Mouse (Mus musculus): Measurements from ENCODE around the gene Gm6760.

The Gm6760 gene

DNA sequence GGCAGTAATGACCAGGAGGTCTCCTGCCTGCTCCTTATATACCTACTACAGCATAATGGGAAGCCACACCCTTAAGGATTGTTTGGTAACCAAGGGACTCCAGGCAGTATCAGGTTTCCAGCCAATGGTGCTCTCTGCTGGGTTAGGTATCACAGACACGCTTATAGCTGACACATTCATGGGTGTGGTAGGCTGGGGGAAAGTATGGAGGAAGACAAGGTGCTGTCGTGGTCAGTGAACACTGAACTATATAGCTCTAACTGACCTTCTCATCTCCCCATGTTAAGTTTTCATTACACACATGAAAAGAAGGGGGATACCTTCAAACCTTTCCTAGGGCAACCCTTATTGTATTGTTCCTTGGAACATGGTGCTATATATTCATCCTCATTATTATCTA, at the start of gene Gm6760:
Gene Gm6760 (minus strand): TSS at position 101 of the 400 bp plus-strand sequence.
- DNase-seq, result no peak

DNA sequence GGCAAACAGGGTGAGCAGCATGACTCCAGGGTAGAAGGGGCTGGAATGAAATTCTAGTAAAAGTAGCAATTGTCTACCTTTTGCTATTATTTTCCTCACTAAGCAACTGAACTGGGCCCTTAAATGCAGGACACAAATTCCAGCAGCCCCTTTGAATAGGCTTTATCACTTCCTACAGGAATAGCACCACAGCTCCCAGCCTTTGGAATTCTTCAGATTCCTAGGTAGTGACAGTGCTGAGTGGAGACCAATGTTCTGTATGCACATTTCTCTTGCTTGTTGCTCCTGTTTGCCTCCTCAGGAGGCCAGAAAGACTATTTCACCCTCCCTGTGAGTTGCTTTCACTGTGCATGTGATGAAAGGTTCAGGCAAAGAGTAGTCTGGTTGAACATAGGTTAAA, 29.2 kb upstream of the Gm6760 start:
- DNase-seq, result no peak

DNA sequence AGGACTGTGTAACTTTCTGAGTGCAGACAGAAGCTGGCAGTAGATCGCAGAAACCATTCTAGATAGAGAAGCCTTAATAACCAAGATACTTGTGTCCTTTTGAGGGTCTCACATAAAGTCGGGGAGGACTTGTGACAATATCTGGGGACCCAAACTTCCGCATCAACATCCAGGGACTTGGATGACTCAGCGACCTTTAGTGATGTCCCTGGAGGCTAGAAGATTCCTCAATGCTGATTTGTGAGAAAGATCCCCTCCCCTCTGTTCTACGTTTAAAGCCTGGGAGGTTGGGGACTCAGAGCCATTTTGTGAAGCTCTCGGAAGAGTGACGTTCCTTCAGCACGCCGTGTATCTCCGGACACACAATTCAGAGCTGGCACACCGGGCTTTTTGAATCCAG, 21.2 kb upstream of the Gm6760 start, which contains the start of gene 3830417A13Rik:
Gene 3830417A13Rik (plus strand): TSS at position 301 of the 400 bp plus-strand sequence.
- DNase-seq, result no peak
